Mouse (Mus musculus) cerebellum, postnatal 10 days (tissue): ENCODE measurements at regions not wholly inside any gene's neighbourhood (a gene's known extent, or its start where the extent isn't known, plus 50 kb on each side); places are given as distances from the start of the nearest gene placed in this dataset.

Experiments used
- DNase-seq, 2 experiments: peaks; one replicate each; pipeline ENCODE4 v3.0.0; 2021; ENCODE audit warnings: mixed read lengths in 2 of 2

- no peak for DNase-seq
Observed at GRCm38 (mm10) chr9:63038031-63038430, 50.3 kb upstream of the Pias1 start.
